20 mouse cellular contexts compared by ENCODE assay signal in genomic region chr7:92134301-92134700, GRCm38 (mm10).
A peak's percentile ranks its signal among the peaks of the same experiment; 100 is the strongest.
DNase-seq lines count a peak whose midpoint lies in the region; ATAC-seq and TF ChIP-seq lines count a peak whose summit lies in the region.
"Had no signal": no experiment of that assay in that cellular context is flagged by ENCODE, and none has a peak within 500 bp of the region (broad histone marks: within the 10 kb centered on the region; RNA-seq: fewer than 3 reads in every experiment).

No protein-coding gene starts in this region.

- no peak for ATAC-seq in kidney, postnatal 0 days (replicated peaks; ENCODE audit: low FRiP score, low read depth)
- peak; percentile 85 for ATAC-seq in inflammation-experienced regulatory T-cells, adult 6 months
- ATAC-seq: forebrain, embryonic 15.5 days; hindbrain, embryonic 16.5 days; intestine, embryonic 15.5 days had no signal

- no peaks in the 10 kb centered on the region for H3K36me3 ChIP-seq in kidney, postnatal 0 days (ENCODE audit: insufficient read depth, low read length)
- H3K36me3 ChIP-seq: embryonic facial prominence, embryonic 12.5 days; forebrain, embryonic 15.5 days; G1E; heart, embryonic 13.5 days; hindbrain, embryonic 12.5 days; intestine, embryonic 15.5 days had no signal

- H3K4me3 ChIP-seq in kidney, postnatal 0 days (replicated peaks; ENCODE audit: low read depth, low read length): no peak overlapping the region
- H3K4me3 ChIP-seq: embryonic facial prominence, embryonic 12.5 days; forebrain, embryonic 15.5 days; heart, embryonic 13.5 days; hindbrain, embryonic 12.5 days; intestine, embryonic 15.5 days had no signal

- no peak for TF ChIP-seq CTCF in kidney, postnatal 0 days (IDR thresholded peaks at IDR 0.05; ENCODE audit: low read depth)

- DNase-seq in kidney, postnatal 0 days (ENCODE audit: low spot score): peak; percentile 27
- DNase-seq in kidney, postnatal 4 days: no peak
- peak; percentile 1 for DNase-seq in CD4-positive, CD25-positive, alpha-beta regulatory T cell, adult 2 months (ENCODE audit: low read depth, low spot score)
- DNase-seq in Muller cell, postnatal 12 days (ENCODE audit: inconsistent ontology term): peak; percentile 53
- no peak for DNase-seq in B cell, adult 2 months
- no peak for DNase-seq in urinary bladder, postnatal 36 days (ENCODE audit: low spot score in 2 of 2)
- DNase-seq: adrenal gland, adult 8-10 months; adrenal gland, postnatal 36 days; cerebellum, postnatal 10 days; gastrocnemius, postnatal 36 days; heart, adult 11 months; heart, postnatal 4 days had no signal

- 0 out of 2 replicates have a peak, but pooled peaks cover 3% of the 10 kb centered on the region for H3K4me1 ChIP-seq in kidney, postnatal 0 days (replicated peaks; ENCODE audit: insufficient read depth, low read length)
- H3K4me1 ChIP-seq: embryonic facial prominence, embryonic 12.5 days; forebrain, embryonic 15.5 days; hindbrain, embryonic 12.5 days; intestine, embryonic 15.5 days had no signal

- no peaks in the 10 kb centered on the region for H3K27me3 ChIP-seq in kidney, postnatal 0 days (ENCODE audit: insufficient read depth, low read length)
- H3K27me3 ChIP-seq: embryonic facial prominence, embryonic 12.5 days; forebrain, embryonic 15.5 days; heart, embryonic 13.5 days; hindbrain, embryonic 12.5 days; intestine, embryonic 15.5 days had no signal

- H3K9me3 ChIP-seq in kidney, postnatal 0 days (replicated peaks; ENCODE audit: low read length): no peaks in the 10 kb centered on the region
- H3K9me3 ChIP-seq: embryonic facial prominence, embryonic 12.5 days; forebrain, embryonic 15.5 days; G1E; heart, embryonic 13.5 days; hindbrain, embryonic 12.5 days; intestine, embryonic 15.5 days had no signal

- H3K27ac ChIP-seq in kidney, postnatal 0 days: no peak overlapping the region
- H3K27ac ChIP-seq: embryonic facial prominence, embryonic 12.5 days; forebrain, embryonic 15.5 days; heart, embryonic 13.5 days; hindbrain, embryonic 12.5 days; intestine, embryonic 15.5 days had no signal

- no peak overlapping the region for H3K9ac ChIP-seq in kidney, postnatal 0 days (ENCODE audit: low read depth, low read length)
- H3K9ac ChIP-seq: embryonic facial prominence, embryonic 12.5 days; forebrain, embryonic 15.5 days; heart, embryonic 13.5 days; hindbrain, embryonic 12.5 days; intestine, embryonic 15.5 days had no signal

- 49% methylated on average over 3 of the region's 3 CpGs for WGBS in kidney, postnatal 0 days

- H3K4me2 ChIP-seq in kidney, postnatal 0 days (ENCODE audit: low read length): no peak overlapping the region
- H3K4me2 ChIP-seq: embryonic facial prominence, embryonic 12.5 days; forebrain, embryonic 15.5 days; heart, embryonic 13.5 days; hindbrain, embryonic 12.5 days; intestine, embryonic 15.5 days had no signal

Comparison
In these comparisons a context has a peak if more than half of its experiments do, and no peak if none do; other contexts are left out.
1. DNase-seq: peak in kidney, postnatal 0 days (single experiment), CD4-positive, CD25-positive, alpha-beta regulatory T cell, adult 2 months (single experiment) and Muller cell, postnatal 12 days (single experiment); none in kidney, postnatal 4 days (0 of 2), B cell, adult 2 months (0 of 2) and urinary bladder, postnatal 36 days (0 of 2).